Mouse (Mus musculus): ENCODE data around the gene Pde1b.

Gene Pde1b

GRCm38 (mm10) chr15:103509317-103509716, 6.5 kb downstream of the Pde1b start:
- DNase-seq (ENCODE audit: low spot score): no peak

GRCm38 (mm10) chr15:103511652-103512051, 8.8 kb downstream of the Pde1b start:
- DNase-seq (ENCODE audit: low spot score): no peak

GRCm38 (mm10) chr15:103513621-103514031, 10.8 kb downstream of the Pde1b start:
- no peak for DNase-seq (ENCODE audit: low spot score)

- peak; percentile 92 for DNase-seq (ENCODE audit: low spot score)
Observed at GRCm38 (mm10) chr15:103514119-103514518, 11.3 kb downstream of the Pde1b start.

GRCm38 (mm10) chr15:103514914-103515313, 12.1 kb downstream of the Pde1b start:
- DNase-seq (ENCODE audit: low spot score): no peak

- peak; percentile 89 for DNase-seq (ENCODE audit: low spot score)
Observed at GRCm38 (mm10) chr15:103518600-103519385, 16.0 kb downstream of the Pde1b start.

- DNase-seq (ENCODE audit: low spot score): peak; percentile 83
Observed at GRCm38 (mm10) chr15:103519386-103520378, 16.8 kb downstream of the Pde1b start.

- DNase-seq (ENCODE audit: low spot score): peak; percentile 40
Observed at GRCm38 (mm10) chr15:103522458-103523099, 19.7 kb downstream of the Pde1b start.

GRCm38 (mm10) chr15:103523156-103523555, 20.3 kb downstream of the Pde1b start:
- no peak for DNase-seq (ENCODE audit: low spot score)

GRCm38 (mm10) chr15:103530372-103530771, 27.5 kb downstream of the Pde1b start:
- peak; percentile 91 for DNase-seq (ENCODE audit: low spot score)

- no peak for DNase-seq (ENCODE audit: low spot score)
Observed at GRCm38 (mm10) chr15:103534054-103534620, 31.3 kb downstream of the Pde1b start.

GRCm38 (mm10) chr15:103535030-103535429, 32.2 kb downstream of the Pde1b start:
- no peak for DNase-seq (ENCODE audit: low spot score)

- DNase-seq (ENCODE audit: low spot score): no peak
Observed at GRCm38 (mm10) chr15:103535786-103536185, 33.0 kb downstream of the Pde1b start.

GRCm38 (mm10) chr15:103536456-103536855, 33.6 kb downstream of the Pde1b start:
- peak; percentile 12 for DNase-seq (ENCODE audit: low spot score)

- peak; percentile 68 for DNase-seq (ENCODE audit: low spot score)
Observed at GRCm38 (mm10) chr15:103537011-103537821, 34.4 kb downstream of the Pde1b start.

GRCm38 (mm10) chr15:103537822-103538213, 35.0 kb downstream of the Pde1b start, which contains the start of gene Ppp1r1a:
Gene Ppp1r1a (minus strand): TSS chr15:103538003.
- peak; percentile 84 for DNase-seq (ENCODE audit: low spot score)

GRCm38 (mm10) chr15:103539259-103539658, 36.4 kb downstream of the Pde1b start:
- no peak for DNase-seq (ENCODE audit: low spot score)

- no peak for DNase-seq (ENCODE audit: low spot score)
Observed at GRCm38 (mm10) chr15:103540646-103541045, 37.8 kb downstream of the Pde1b start.

GRCm38 (mm10) chr15:103542526-103542925, 39.7 kb downstream of the Pde1b start:
- DNase-seq (ENCODE audit: low spot score): no peak

GRCm38 (mm10) chr15:103547983-103548382, 45.1 kb downstream of the Pde1b start:
- peak; percentile 16 for DNase-seq (ENCODE audit: low spot score)

GRCm38 (mm10) chr15:103549475-103549874, 46.6 kb downstream of the Pde1b start:
- no peak for DNase-seq (ENCODE audit: low spot score)

All from retina, embryonic 14.5 days (tissue).